Mouse (Mus musculus) lung, postnatal 0 days (tissue): Measurements from ENCODE around the gene Map2k4. TPM values are rescaled to one million over a fixed set of nuclear protein-coding genes. Genes with fewer than 3 reads are reported as not detected.

Experiments used
- ATAC-seq: fragments of 200-750 bp; cut with Nextera tagmentation; 2 replicates; pipeline ENCODE4 v1.8.0; 2017; ENCODE audit warnings: moderate library complexity
- DNase-seq: peaks from one replicate; pipeline ENCODE4 v3.0.0-alpha.2; 2016; ENCODE audit warnings: low spot score
- H3K27ac ChIP-seq: fragments of 300-500 bp; sonication (generic); 2 replicates; pipeline ENCODE4 v1.5.1; 2014; ENCODE audit warnings: antibody characterized with exemption, mild to moderate bottlenecking, low read length, mixed read lengths
- H3K27me3 ChIP-seq: fragments of 300-500 bp; sonication (generic); replicated peaks from 2 replicates; pipeline ENCODE4 v1.6.1; 2014; ENCODE audit warnings: low read length, mixed read lengths; ENCODE audit not compliant: insufficient read depth
- H3K36me3 ChIP-seq: fragments of 300-500 bp; sonication (generic); 2 replicates; pipeline ENCODE4 v1.6.1; 2014; ENCODE audit warnings: low read length, mixed read lengths; ENCODE audit not compliant: insufficient read depth
- H3K4me1 ChIP-seq: fragments of 300-500 bp; sonication (generic); 2 replicates; pipeline ENCODE4 v1.6.1; 2014; ENCODE audit warnings: antibody characterized with exemption, low read depth, low read length, mixed read lengths; ENCODE audit not compliant: insufficient read depth
- H3K4me2 ChIP-seq: fragments of 300-500 bp; sonication (generic); replicated peaks from 2 replicates; pipeline ENCODE4 v1.6.1; 2014; ENCODE audit warnings: low read depth, mild to moderate bottlenecking, low read length, moderate library complexity, mixed read lengths
- H3K4me3 ChIP-seq: fragments of 300-500 bp; sonication (generic); 2 replicates; pipeline ENCODE4 v1.5.1; 2014; ENCODE audit warnings: low read depth, low read length
- H3K9ac ChIP-seq: fragments of 300-500 bp; sonication (generic); replicated peaks from 2 replicates; pipeline ENCODE4 v1.6.1; 2014; ENCODE audit warnings: low read depth, mild to moderate bottlenecking
- H3K9me3 ChIP-seq: fragments of 300-500 bp; sonication (generic); 2 replicates; pipeline ENCODE4 v1.6.1; 2016; ENCODE audit warnings: low read length, mixed read lengths
- CTCF ChIP-seq: IDR thresholded peaks from 2 replicates; pipeline ENCODE4 v1.5.1; 2016; ENCODE audit warnings: antibody characterized with exemption, mild to moderate bottlenecking
- EP300 ChIP-seq: IDR thresholded peaks from 2 replicates; pipeline ENCODE4 v1.6.1; 2016; ENCODE audit warnings: antibody characterized with exemption, mild to moderate bottlenecking, control low read depth
- WGBS: fragments of 180-500 bp; shearing (Covaris S2); extraction: QIAGEN DNeasy Blood & Tissue Kit; methylation state at CpG from one replicate; pipeline ENCODE4 v1.1.7; 2014; 5-methylcytosine and 5-hydroxymethylcytosine counted together
- polyA plus RNA-seq: library from polyadenylated mRNA; unstranded; fragments of >200 nt; fragmentation: Nextera tagmentation; extraction: Ambion mirVana; gene quantifications from 2 replicates; pipeline ENCODE4 v1.2.1, GENCODE M21; 2015

Gene Map2k4
- polyA plus RNA-seq, 1 experiment from 2014 or later, result 42.2 TPM

GRCm38 (mm10) chr11:65712754-65713306, 75.3 kb downstream of the Map2k4 start:
- no peak overlapping the region for H3K4me3 ChIP-seq
- no peak overlapping the region for H3K4me2 ChIP-seq
- H3K9ac ChIP-seq, result no peak overlapping the region
- TF ChIP-seq CTCF (no peak), EP300 (no peak)
- H3K9me3 ChIP-seq, result no peaks in the 10 kb centered on the region
- no peaks in the 10 kb centered on the region for H3K36me3 ChIP-seq
- no peak for DNase-seq
- no peaks in the 10 kb centered on the region for H3K27me3 ChIP-seq
- no peak overlapping the region for H3K27ac ChIP-seq
- no peaks in the 10 kb centered on the region for H3K4me1 ChIP-seq
- no peak for ATAC-seq
- WGBS, result 89% methylated on average over 6 of the region's 6 CpGs

- Histone ChIP-seq H3K4me2 (no peak overlapping the region), H3K27me3 (no peaks in the 10 kb centered on the region), H3K9me3 (no peaks in the 10 kb centered on the region), H3K36me3 (peaks cover 6% of the 10 kb centered on the region; the same call in 1 of the 2 replicates), H3K4me1 (no peaks in the 10 kb centered on the region), H3K27ac (no peak overlapping the region), H3K4me3 (no peak overlapping the region), H3K9ac (no peak overlapping the region)
- ATAC-seq, result no peak
- TF ChIP-seq EP300 (no peak), CTCF (no peak)
- DNase-seq, result no peak
- WGBS, result 93% methylated on average over 4 of the region's 4 CpGs
Observed at GRCm38 (mm10) chr11:65706784-65707183, 81.3 kb downstream of the Map2k4 start.

- H3K9ac ChIP-seq, result no peak overlapping the region
- H3K4me1 ChIP-seq, result no peaks in the 10 kb centered on the region
- H3K4me2 ChIP-seq, result no peak overlapping the region
- H3K9me3 ChIP-seq, result no peaks in the 10 kb centered on the region
- peaks cover 6% of the 10 kb centered on the region; the same call in 1 of the 2 replicates for H3K36me3 ChIP-seq
- TF ChIP-seq CTCF, result no peak
- no peak for TF ChIP-seq EP300
- no peak overlapping the region for H3K4me3 ChIP-seq
- ATAC-seq, result no peak
- H3K27me3 ChIP-seq, result no peaks in the 10 kb centered on the region
- no peak overlapping the region for H3K27ac ChIP-seq
- no peak for DNase-seq
- WGBS, result 76% methylated on average over 2 of the region's 2 CpGs
Observed at GRCm38 (mm10) chr11:65706176-65706575, 81.9 kb downstream of the Map2k4 start.

GRCm38 (mm10) chr11:65704861-65705260, 83.2 kb downstream of the Map2k4 start:
- DNase-seq (no peak), ATAC-seq (no peak)
- no peak overlapping the region for H3K4me2 ChIP-seq
- no peak overlapping the region for H3K4me3 ChIP-seq
- H3K9me3 ChIP-seq, result no peaks in the 10 kb centered on the region
- peaks cover 6% of the 10 kb centered on the region; the same call in 1 of the 2 replicates for H3K36me3 ChIP-seq
- WGBS, result 80% methylated on average over 4 of the region's 4 CpGs
- no peaks in the 10 kb centered on the region for H3K4me1 ChIP-seq
- H3K27ac ChIP-seq, result no peak overlapping the region
- TF ChIP-seq EP300, result no peak
- TF ChIP-seq CTCF, result no peak
- H3K9ac ChIP-seq, result no peak overlapping the region
- H3K27me3 ChIP-seq, result no peaks in the 10 kb centered on the region

DNA sequence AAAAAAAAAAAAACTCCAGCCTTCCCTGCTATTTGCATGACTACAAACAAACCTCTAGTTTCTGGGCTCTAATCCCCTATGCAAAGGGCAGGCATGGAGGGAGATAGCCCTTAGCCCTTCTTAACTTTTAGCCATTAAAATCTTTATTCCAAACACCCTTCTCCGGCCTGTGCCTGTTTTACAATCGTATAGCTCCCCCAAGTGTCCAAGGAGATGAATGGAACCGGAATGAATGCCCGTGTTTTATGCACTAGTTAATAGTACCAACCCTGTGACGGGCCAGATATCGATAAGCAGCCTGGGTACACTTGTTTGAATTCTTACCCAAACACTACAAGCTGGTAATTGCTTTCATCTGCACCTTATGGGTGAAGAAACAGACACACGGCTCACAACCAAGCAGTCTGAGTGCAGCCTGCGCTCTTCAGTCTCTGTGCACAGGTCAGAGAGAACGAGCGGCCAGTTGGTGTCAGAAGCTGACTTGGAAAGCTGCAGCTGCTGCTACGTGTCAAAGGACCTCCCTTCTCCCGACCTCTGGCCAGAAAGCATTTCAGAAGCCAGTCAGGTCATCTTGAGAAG, 109.2 kb downstream of the Map2k4 start:
- ATAC-seq (peak; percentile 57), DNase-seq (peak; percentile 68)
- Histone ChIP-seq H3K4me2 (no peak overlapping the region), H3K9me3 (no peaks in the 10 kb centered on the region), H3K27ac (no peak overlapping the region), H3K36me3 (no peaks in the 10 kb centered on the region), H3K4me1 (no peaks in the 10 kb centered on the region), H3K27me3 (no peaks in the 10 kb centered on the region), H3K9ac (no peak overlapping the region), H3K4me3 (no peak overlapping the region)
- 25% methylated on average over 12 of the region's 12 CpGs for WGBS
- no peak for TF ChIP-seq EP300
- TF ChIP-seq CTCF, result peak; percentile 78

DNA sequence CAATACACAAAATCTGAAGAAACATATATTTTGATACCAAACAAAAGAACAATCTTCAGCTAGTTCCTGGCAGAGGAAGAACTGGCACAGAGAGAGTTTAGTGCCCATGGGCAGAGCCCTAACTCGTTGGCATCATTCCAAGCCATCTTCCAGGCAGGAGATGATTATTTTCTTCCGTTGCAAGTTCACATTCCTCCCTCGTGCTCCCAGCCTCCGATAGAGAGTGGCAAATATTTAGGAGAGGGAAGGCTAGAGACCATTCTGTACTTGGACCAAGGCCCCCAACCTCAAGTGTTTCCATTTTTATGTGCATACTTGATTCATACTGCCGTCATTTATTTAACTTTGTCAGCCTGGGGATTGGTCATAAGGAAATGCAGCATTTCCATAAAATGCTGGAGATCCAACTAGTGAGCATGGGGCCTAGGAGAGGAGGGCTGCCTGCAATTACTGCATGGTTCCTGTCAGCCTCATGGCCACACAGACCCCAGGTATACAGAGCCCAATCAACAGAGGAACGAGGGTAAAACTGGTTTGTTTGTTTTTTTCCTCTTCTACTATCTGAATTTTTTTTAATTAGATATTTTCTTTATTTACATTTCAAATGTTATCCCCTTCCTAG, 120.6 kb downstream of the Map2k4 start:
- no peak overlapping the region for H3K4me3 ChIP-seq
- TF ChIP-seq CTCF, result no peak
- TF ChIP-seq EP300, result peak; percentile 61; the same call in 1 of the 2 replicates
- ATAC-seq (peak; percentile 70; the same call in 1 of the 2 replicates), DNase-seq (peak; percentile 54)
- no peak overlapping the region for H3K4me2 ChIP-seq
- no peak overlapping the region for H3K9ac ChIP-seq
- WGBS, result 20% methylated on average over 6 of the region's 6 CpGs
- no peak overlapping the region for H3K27ac ChIP-seq
- no peaks in the 10 kb centered on the region for H3K36me3 ChIP-seq
- H3K9me3 ChIP-seq, result no peaks in the 10 kb centered on the region
- H3K27me3 ChIP-seq, result no peaks in the 10 kb centered on the region
- H3K4me1 ChIP-seq, result no peaks in the 10 kb centered on the region
